Mouse (Mus musculus): Measurements from ENCODE around the gene Theg. TPM values are rescaled to one million over a fixed set of nuclear protein-coding genes. Genes with fewer than 3 reads are reported as not detected.

Theg gene
- total and polyA plus RNA-seq, 3 experiments = not detected

DNA sequence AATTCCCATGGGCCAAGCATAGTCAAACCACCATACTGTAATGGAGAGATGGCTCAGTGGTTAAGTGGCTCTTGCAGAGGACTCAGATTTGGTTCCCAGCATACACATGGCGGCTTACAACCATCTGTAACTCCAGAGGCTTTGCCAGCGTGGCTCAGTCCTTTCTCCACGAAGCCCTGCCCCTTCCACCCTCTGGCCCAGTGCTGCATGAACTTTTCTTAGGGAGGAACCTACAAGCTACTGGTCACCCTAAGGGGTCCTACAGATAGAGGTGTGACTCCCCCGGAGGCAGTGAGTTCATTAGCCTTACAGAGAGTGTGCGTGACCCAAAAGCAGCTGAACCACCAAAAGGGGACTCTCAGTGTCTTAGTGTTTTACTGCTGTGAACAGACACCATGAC is 30.2 kb downstream of the Theg start:
- Histone ChIP-seq H3K36me3 (ENCODE audit: control insufficient read depth in 1 of 2, insufficient read depth in 2 of 2, low read length in 2 of 2) (peaks cover 0 to 2% of the 10 kb centered on the region in 2 experiments; a peak in 1 of 4 replicates), H3K27me3 (ENCODE audit: control insufficient read depth in 1 of 2, insufficient read depth in 2 of 2, low read length in 2 of 2) (no peaks in the 10 kb centered on the region), H3K27ac (ENCODE audit: control insufficient read depth, low read depth, low read length) (no peak overlapping the region), H3K9ac (ENCODE audit: control insufficient read depth, low read depth, low read length, poor library complexity, severe bottlenecking) (no peak overlapping the region), H3K4me1 (ENCODE audit: control insufficient read depth in 1 of 2, insufficient read depth in 2 of 2, low read length in 2 of 2) (peaks cover 0 to 7% of the 10 kb centered on the region in 2 experiments; a peak in 1 of 4 replicates), H3K79me2 (ENCODE audit: control insufficient read depth, insufficient read depth, low read length, poor library complexity) (peaks cover 20% of the 10 kb centered on the region), H3K4me3 (ENCODE audit: control insufficient read depth in 1 of 2, insufficient read depth in 1 of 2, low read depth in 2 of 2, low read length in 2 of 2) (no peak overlapping the region), H3K9me3 (replicated peaks; ENCODE audit: insufficient read depth, low read length) (no peaks in the 10 kb centered on the region)
- no peak for TF ChIP-seq GATA1 (IDR thresholded peaks at IDR 0.05; ENCODE audit: low read depth, low read length)
- no peak for TF ChIP-seq MAFK (IDR thresholded peaks at IDR 0.05; ENCODE audit: borderline replicate concordance, low read depth, low read length)
- TF ChIP-seq NELFE (IDR thresholded peaks at IDR 0.05; ENCODE audit: low read depth, low read length) = no peak
- TF ChIP-seq ETS1 (IDR thresholded peaks at IDR 0.05; ENCODE audit: low read depth, low read length) = no peak
- no peak for TF ChIP-seq ZKSCAN1 (IDR thresholded peaks at IDR 0.05; ENCODE audit: low read depth, low read length)
- no peak for TF ChIP-seq EP300 (IDR thresholded peaks at IDR 0.05; ENCODE audit: low read depth in 1 of 2, low read length in 2 of 2)
- TF ChIP-seq SIN3A (IDR thresholded peaks at IDR 0.05; ENCODE audit: low read length) = no peak
- no peak for TF ChIP-seq JUND (IDR thresholded peaks at IDR 0.05; ENCODE audit: low read depth, low read length)
- no peak for TF ChIP-seq MXI1 (IDR thresholded peaks at IDR 0.05; ENCODE audit: low read depth, low read length)
- TF ChIP-seq UBTF (IDR thresholded peaks at IDR 0.05; ENCODE audit: borderline replicate concordance, insufficient read depth, low read depth, low read length) = no peak
- no peak for TF ChIP-seq CTCF (IDR thresholded peaks at IDR 0.05 in 2 of 3, conservative IDR thresholded peaks at IDR 0.05 in 1 of 3; ENCODE audit: control insufficient read depth in 1 of 3, insufficient read depth in 1 of 3, low read depth in 2 of 3, low read length in 3 of 3, poor library complexity in 1 of 3, severe bottlenecking in 1 of 3)
- DNase-seq (ENCODE audit: low read depth, low spot score) = no peak

DNA sequence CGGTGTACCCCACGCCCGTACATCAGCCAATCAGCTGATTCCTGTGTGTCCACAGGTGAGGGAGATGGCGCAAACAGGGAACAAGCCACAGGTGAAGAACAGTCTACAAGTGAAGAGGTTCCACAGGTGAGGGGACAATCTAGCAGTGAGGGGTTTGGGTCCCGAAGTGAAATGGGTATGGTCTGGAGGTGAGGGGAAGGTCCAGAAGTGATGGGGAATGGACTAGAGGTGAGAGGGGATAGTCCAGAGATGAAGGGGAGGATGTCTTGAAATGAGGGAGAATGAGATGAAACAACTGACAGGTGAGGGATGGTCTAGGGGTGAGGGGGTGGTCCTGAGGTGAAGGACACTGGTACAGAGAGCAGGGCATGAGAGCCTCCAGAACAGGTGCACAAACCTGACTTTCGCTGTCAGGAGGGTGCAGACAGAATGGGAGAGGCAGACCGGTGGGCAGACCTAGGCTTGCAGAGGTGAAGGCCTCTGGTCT is 31.9 kb downstream of the Theg start:
- Histone ChIP-seq H3K9me3 (replicated peaks; ENCODE audit: insufficient read depth, low read length) (no peaks in the 10 kb centered on the region), H3K4me3 (ENCODE audit: control insufficient read depth in 1 of 2, insufficient read depth in 1 of 2, low read depth in 2 of 2, low read length in 2 of 2) (peak overlapping the region; percentile 65 to 76), H3K27ac (ENCODE audit: control insufficient read depth, low read depth, low read length) (no peak overlapping the region), H3K79me2 (ENCODE audit: control insufficient read depth, insufficient read depth, low read length, poor library complexity) (peaks cover 24% of the 10 kb centered on the region), H3K9ac (ENCODE audit: control insufficient read depth, low read depth, low read length, poor library complexity, severe bottlenecking) (peak overlapping the region; percentile 45), H3K4me1 (ENCODE audit: control insufficient read depth in 1 of 2, insufficient read depth in 2 of 2, low read length in 2 of 2) (peaks cover 0 to 7% of the 10 kb centered on the region in 2 experiments; a peak in 1 of 4 replicates), H3K27me3 (ENCODE audit: control insufficient read depth in 1 of 2, insufficient read depth in 2 of 2, low read length in 2 of 2) (no peaks in the 10 kb centered on the region), H3K36me3 (ENCODE audit: control insufficient read depth in 1 of 2, insufficient read depth in 2 of 2, low read length in 2 of 2) (peaks cover 0 to 2% of the 10 kb centered on the region in 2 experiments; a peak in 1 of 4 replicates)
- TF ChIP-seq USF2 (IDR thresholded peaks at IDR 0.05; ENCODE audit: borderline replicate concordance in 1 of 2, insufficient read depth in 1 of 2, low read depth in 1 of 2, low read length in 2 of 2) = no peak
- TF ChIP-seq POLR2A (IDR thresholded peaks at IDR 0.05; ENCODE audit: control insufficient read depth in 1 of 2, insufficient read depth in 1 of 2, low read depth in 1 of 2, low read length in 2 of 2, poor library complexity in 1 of 2) = 0 out of 4 replicates have a peak, but pooled peaks of 1 of the 2 experiments have one; percentile 1
- DNase-seq (ENCODE audit: low read depth, low spot score) = no peak

Data from MEL (cell line).